Mouse (Mus musculus) embryonic facial prominence, embryonic 15.5 days (tissue): ENCODE measurements around the gene Cisd1. TPM values are rescaled to one million over a fixed set of nuclear protein-coding genes. Genes with fewer than 3 reads are reported as not detected.

ENCODE experiments used
- ATAC-seq: fragments of 200-750 bp; cut with Nextera tagmentation; 2 replicates; pipeline ENCODE4 v1.8.0; 2017; ENCODE audit warnings: low read depth, moderate TSS enrichment; ENCODE audit not compliant: insufficient number of reproducible peaks, low FRiP score, low TSS enrichment
- H3K27ac ChIP-seq: fragments of 300-500 bp; sonication (generic); replicated peaks from 2 replicates; pipeline ENCODE4 v1.5.1; 2015; ENCODE audit warnings: mild to moderate bottlenecking, inconsistent platforms
- H3K27me3 ChIP-seq: fragments of 300-500 bp; sonication (generic); 2 replicates; pipeline ENCODE4 v1.6.1; 2015; ENCODE audit warnings: inconsistent platforms
- H3K36me3 ChIP-seq: fragments of 300-500 bp; sonication (generic); 2 replicates; pipeline ENCODE4 v1.6.1; 2015; ENCODE audit warnings: mild to moderate bottlenecking, inconsistent platforms
- H3K4me1 ChIP-seq: fragments of 300-500 bp; sonication (generic); 2 replicates; pipeline ENCODE4 v1.6.1; 2015; ENCODE audit warnings: inconsistent platforms
- H3K4me2 ChIP-seq: fragments of 300-500 bp; sonication (generic); replicated peaks from 2 replicates; pipeline ENCODE4 v1.6.1; 2015; ENCODE audit warnings: mild to moderate bottlenecking, inconsistent platforms
- H3K4me3 ChIP-seq: fragments of 300-500 bp; sonication (generic); replicated peaks from 2 replicates; pipeline ENCODE4 v1.5.1; 2015; ENCODE audit warnings: mild to moderate bottlenecking, inconsistent platforms
- H3K9ac ChIP-seq: fragments of 300-500 bp; sonication (generic); 2 replicates; pipeline ENCODE4 v1.6.1; 2015; ENCODE audit warnings: inconsistent platforms
- H3K9me3 ChIP-seq: fragments of 300-500 bp; sonication (generic); replicated peaks from 2 replicates; pipeline ENCODE4 v1.6.1; 2016; ENCODE audit warnings: inconsistent platforms
- whole genome bisulfite sequencing: fragments of 180-500 bp; shearing (Covaris S2); methylation state at CpG from one replicate; pipeline ENCODE4 v1.1.7; 2015; 5-methylcytosine and 5-hydroxymethylcytosine counted together
- polyA plus RNA-seq: library from polyadenylated mRNA; unstranded; fragments of >200 nt; fragmentation: Nextera tagmentation; extraction: Ambion mirVana; gene quantifications from 2 replicates; pipeline ENCODE4 v1.2.1, GENCODE M21; 2015

The Cisd1 gene
- polyA plus RNA-seq, 1 experiment from 2014 or later = 93.9 TPM

GRCm38 (mm10) chr10:71338156-71338905, 6.4 kb downstream of the Cisd1 start:
- no peak overlapping the region for H3K4me3 ChIP-seq
- no peaks in the 10 kb centered on the region for H3K27me3 ChIP-seq
- peaks cover 22% of the 10 kb centered on the region for H3K36me3 ChIP-seq
- H3K4me1 ChIP-seq = peaks cover 4% of the 10 kb centered on the region; the same call in 1 of the 2 replicates
- ATAC-seq = no peak
- WGBS = 57% methylated on average over 8 of the region's 8 CpGs
- no peak overlapping the region for H3K27ac ChIP-seq
- no peak overlapping the region for H3K4me2 ChIP-seq
- H3K9ac ChIP-seq = no peak overlapping the region
- H3K9me3 ChIP-seq = no peaks in the 10 kb centered on the region

GRCm38 (mm10) chr10:71337733-71338132, 7.0 kb downstream of the Cisd1 start:
- ATAC-seq = no peak
- no peaks in the 10 kb centered on the region for H3K9me3 ChIP-seq
- WGBS = 84% methylated on average over 2 of the region's 2 CpGs
- no peak overlapping the region for H3K4me3 ChIP-seq
- H3K27ac ChIP-seq = no peak overlapping the region
- H3K9ac ChIP-seq = no peak overlapping the region
- H3K4me1 ChIP-seq = no peaks in the 10 kb centered on the region
- H3K4me2 ChIP-seq = no peak overlapping the region
- no peaks in the 10 kb centered on the region for H3K27me3 ChIP-seq
- peaks cover 26% of the 10 kb centered on the region for H3K36me3 ChIP-seq

DNA sequence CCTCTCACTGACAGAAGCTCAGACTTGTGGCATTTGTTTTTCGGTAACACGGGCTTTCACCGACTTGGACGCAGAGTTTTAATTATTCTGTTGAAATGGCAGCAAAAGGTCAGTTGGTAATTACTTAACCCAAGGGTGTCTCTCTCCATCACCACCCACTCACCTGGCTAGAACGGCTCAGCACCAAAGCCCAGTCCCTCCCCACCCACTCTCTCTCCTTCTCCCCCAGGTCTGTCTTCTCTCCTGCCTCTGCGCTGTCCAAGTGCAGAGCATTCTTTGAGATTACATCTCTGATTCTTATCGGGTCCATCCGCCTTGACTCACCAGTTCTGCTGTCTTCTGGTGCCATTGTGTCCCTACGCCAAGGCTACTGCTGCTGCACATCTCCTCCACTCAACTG, 11.9 kb downstream of the Cisd1 start:
- H3K4me3 ChIP-seq = no peak overlapping the region
- no peaks in the 10 kb centered on the region for H3K9me3 ChIP-seq
- whole genome bisulfite sequencing = 88% methylated on average over 9 of the region's 9 CpGs
- H3K27me3 ChIP-seq = no peaks in the 10 kb centered on the region
- no peak overlapping the region for H3K9ac ChIP-seq
- no peak overlapping the region for H3K4me2 ChIP-seq
- no peak for ATAC-seq
- no peaks in the 10 kb centered on the region for H3K4me1 ChIP-seq
- no peak overlapping the region for H3K27ac ChIP-seq
- H3K36me3 ChIP-seq = peaks cover 51% of the 10 kb centered on the region

DNA sequence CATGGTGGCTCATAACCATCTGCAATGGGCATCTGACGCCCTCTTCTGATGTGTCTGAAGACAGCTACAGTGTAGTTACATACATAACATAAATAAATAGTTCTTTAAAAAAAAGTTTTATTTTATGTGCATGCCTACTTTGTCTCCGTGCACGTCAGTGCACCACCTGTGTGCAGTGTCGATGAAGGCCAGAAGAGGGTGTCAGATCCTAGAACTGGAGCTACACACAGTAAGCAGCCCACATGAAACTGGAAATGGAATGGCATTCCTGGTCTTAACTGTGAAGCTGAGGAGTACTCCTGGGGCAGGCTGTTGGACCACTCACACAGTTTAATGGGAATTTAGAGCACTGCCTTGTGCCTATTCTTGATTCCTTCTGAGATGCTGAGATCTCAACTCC, 12.4 kb downstream of the Cisd1 start:
- H3K27ac ChIP-seq = no peak overlapping the region
- H3K9me3 ChIP-seq = no peaks in the 10 kb centered on the region
- WGBS = 93% methylated on average over 4 of the region's 4 CpGs
- H3K4me3 ChIP-seq = no peak overlapping the region
- H3K4me1 ChIP-seq = no peaks in the 10 kb centered on the region
- H3K36me3 ChIP-seq = peaks cover 51% of the 10 kb centered on the region
- no peak for ATAC-seq
- H3K9ac ChIP-seq = no peak overlapping the region
- no peaks in the 10 kb centered on the region for H3K27me3 ChIP-seq
- H3K4me2 ChIP-seq = no peak overlapping the region

- Histone ChIP-seq H3K4me1 (no peaks in the 10 kb centered on the region), H3K9ac (no peak overlapping the region), H3K27ac (no peak overlapping the region), H3K4me2 (no peak overlapping the region), H3K9me3 (no peaks in the 10 kb centered on the region), H3K27me3 (no peaks in the 10 kb centered on the region), H3K36me3 (peaks cover 51% of the 10 kb centered on the region), H3K4me3 (no peak overlapping the region)
- ATAC-seq = no peak
- 93% methylated on average over 7 of the region's 7 CpGs for WGBS
Measured at GRCm38 (mm10) chr10:71331908-71332307, 12.8 kb downstream of the Cisd1 start.

DNA sequence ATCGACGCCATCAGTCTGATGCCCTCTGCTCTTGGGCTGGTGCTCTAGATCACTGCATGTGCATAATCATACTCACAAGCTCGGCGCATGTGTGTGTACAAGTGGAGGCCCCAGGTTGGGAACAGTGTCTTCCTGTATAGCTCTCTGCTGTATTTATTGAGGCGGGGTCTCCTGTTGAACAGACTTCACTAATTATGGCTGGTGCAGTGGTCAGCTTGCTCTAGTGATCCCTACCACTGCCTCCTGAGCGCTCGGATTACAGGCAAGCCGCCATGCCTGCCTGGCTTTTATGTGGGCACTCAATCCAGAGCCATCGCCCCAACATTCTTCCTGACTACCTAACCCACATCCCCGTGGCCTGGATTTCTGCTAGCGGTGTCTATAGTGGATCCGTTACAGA, 14.7 kb downstream of the Cisd1 start:
- Histone ChIP-seq H3K27ac (no peak overlapping the region), H3K27me3 (no peaks in the 10 kb centered on the region), H3K4me1 (no peaks in the 10 kb centered on the region), H3K4me3 (no peak overlapping the region), H3K4me2 (no peak overlapping the region), H3K9me3 (no peaks in the 10 kb centered on the region), H3K9ac (no peak overlapping the region), H3K36me3 (peaks cover 38% of the 10 kb centered on the region)
- ATAC-seq = no peak
- 94% methylated on average over 12 of the region's 12 CpGs for WGBS

GRCm38 (mm10) chr10:71329295-71329694, 15.5 kb downstream of the Cisd1 start:
- Histone ChIP-seq H3K4me2 (no peak overlapping the region), H3K4me1 (no peaks in the 10 kb centered on the region), H3K9ac (no peak overlapping the region), H3K27ac (no peak overlapping the region), H3K9me3 (no peaks in the 10 kb centered on the region), H3K36me3 (peaks cover 36% of the 10 kb centered on the region), H3K27me3 (no peaks in the 10 kb centered on the region), H3K4me3 (no peak overlapping the region)
- no peak for ATAC-seq
- 89% methylated on average over 6 of the region's 6 CpGs for WGBS

GRCm38 (mm10) chr10:71328870-71329269, 15.9 kb downstream of the Cisd1 start:
- no peaks in the 10 kb centered on the region for H3K4me1 ChIP-seq
- H3K9ac ChIP-seq = no peak overlapping the region
- no peak overlapping the region for H3K4me3 ChIP-seq
- H3K9me3 ChIP-seq = no peaks in the 10 kb centered on the region
- H3K4me2 ChIP-seq = no peak overlapping the region
- H3K27me3 ChIP-seq = no peaks in the 10 kb centered on the region
- no peak for ATAC-seq
- 90% methylated on average over 5 of the region's 5 CpGs for WGBS
- H3K27ac ChIP-seq = no peak overlapping the region
- peaks cover 33% of the 10 kb centered on the region for H3K36me3 ChIP-seq

DNA sequence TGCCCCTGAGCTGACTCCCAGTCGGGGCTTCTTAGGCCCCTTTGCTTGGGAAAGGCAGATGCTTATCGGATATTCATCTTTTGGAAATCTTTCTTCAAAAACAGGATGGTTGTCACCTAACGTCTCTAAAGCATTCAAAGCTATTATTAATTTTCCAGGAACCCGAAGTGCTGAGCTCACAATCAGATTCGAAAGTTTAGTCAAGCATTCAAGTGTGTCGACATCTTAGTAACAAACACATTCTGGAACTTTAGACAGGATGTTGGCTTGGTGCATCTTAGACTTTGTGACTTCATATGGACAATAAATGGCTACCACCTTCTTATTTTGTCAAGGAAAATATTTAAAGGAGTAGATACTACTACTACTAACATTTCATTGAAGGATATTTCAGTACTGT, 16.4 kb downstream of the Cisd1 start:
- no peak overlapping the region for H3K4me3 ChIP-seq
- 83% methylated on average over 6 of the region's 6 CpGs for WGBS
- H3K9me3 ChIP-seq = no peaks in the 10 kb centered on the region
- H3K36me3 ChIP-seq = peaks cover 29% of the 10 kb centered on the region
- no peaks in the 10 kb centered on the region for H3K27me3 ChIP-seq
- no peak overlapping the region for H3K27ac ChIP-seq
- H3K4me1 ChIP-seq = no peaks in the 10 kb centered on the region
- ATAC-seq = no peak
- H3K4me2 ChIP-seq = no peak overlapping the region
- no peak overlapping the region for H3K9ac ChIP-seq

GRCm38 (mm10) chr10:71327386-71327785, 17.4 kb downstream of the Cisd1 start:
- no peaks in the 10 kb centered on the region for H3K9me3 ChIP-seq
- ATAC-seq = no peak
- H3K36me3 ChIP-seq = peaks cover 21% of the 10 kb centered on the region
- no peaks in the 10 kb centered on the region for H3K27me3 ChIP-seq
- H3K4me3 ChIP-seq = no peak overlapping the region
- no peak overlapping the region for H3K27ac ChIP-seq
- no peak overlapping the region for H3K4me2 ChIP-seq
- no peaks in the 10 kb centered on the region for H3K4me1 ChIP-seq
- H3K9ac ChIP-seq = no peak overlapping the region
- WGBS = 87% methylated on average over 10 of the region's 10 CpGs

DNA sequence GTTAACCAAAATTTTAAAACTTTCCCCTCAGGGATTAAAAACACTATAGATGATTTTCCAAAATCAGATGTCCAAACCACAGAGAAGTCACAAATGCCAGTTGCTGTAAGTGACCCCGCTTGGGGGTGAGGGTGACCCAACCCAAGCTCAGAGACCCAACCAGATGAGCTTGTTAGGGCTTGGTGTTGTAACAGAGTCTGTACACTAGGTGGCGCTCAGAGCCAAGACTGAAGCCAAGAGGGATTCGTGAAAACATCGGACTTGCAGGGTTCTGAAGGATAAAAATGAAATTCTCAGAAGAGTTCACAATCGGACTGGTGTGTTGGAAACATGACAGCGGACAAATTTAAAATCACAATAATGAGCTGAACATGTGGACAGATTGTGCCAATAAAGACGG, 18.0 kb downstream of the Cisd1 start:
- no peak overlapping the region for H3K27ac ChIP-seq
- H3K4me2 ChIP-seq = no peak overlapping the region
- H3K9me3 ChIP-seq = no peaks in the 10 kb centered on the region
- ATAC-seq = no peak
- no peaks in the 10 kb centered on the region for H3K4me1 ChIP-seq
- H3K4me3 ChIP-seq = no peak overlapping the region
- peaks cover 20% of the 10 kb centered on the region for H3K36me3 ChIP-seq
- WGBS = 9% methylated on average over 7 of the region's 7 CpGs
- H3K9ac ChIP-seq = no peak overlapping the region
- H3K27me3 ChIP-seq = no peaks in the 10 kb centered on the region

DNA sequence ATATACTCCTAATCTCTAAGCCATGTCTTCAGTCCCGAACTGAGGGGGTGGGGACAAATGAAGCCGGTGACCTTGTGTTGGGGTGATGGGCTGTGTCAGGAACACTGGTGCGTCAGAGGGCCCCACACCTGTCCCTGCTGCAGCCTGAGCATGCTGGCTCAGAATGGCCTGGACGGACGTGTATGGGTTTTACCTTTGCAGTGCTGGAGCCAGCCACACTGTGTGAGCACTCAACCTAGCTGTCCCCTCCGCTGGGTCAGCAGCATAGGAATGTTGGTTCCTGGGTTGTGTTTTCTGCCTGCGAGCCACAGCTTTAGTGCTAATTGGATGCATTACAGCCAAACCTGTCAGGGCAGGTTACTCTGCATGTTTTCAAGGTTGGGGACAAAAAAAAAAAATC, 18.6 kb downstream of the Cisd1 start:
- no peak for ATAC-seq
- Histone ChIP-seq H3K9me3 (no peaks in the 10 kb centered on the region), H3K27ac (no peak overlapping the region), H3K4me1 (no peaks in the 10 kb centered on the region), H3K4me3 (no peak overlapping the region), H3K36me3 (peaks cover 20% of the 10 kb centered on the region), H3K4me2 (no peak overlapping the region), H3K27me3 (no peaks in the 10 kb centered on the region), H3K9ac (no peak overlapping the region)
- WGBS = 59% methylated on average over 7 of the region's 7 CpGs
